Mouse (Mus musculus): ENCODE data around the gene Mia3.

DNA sequence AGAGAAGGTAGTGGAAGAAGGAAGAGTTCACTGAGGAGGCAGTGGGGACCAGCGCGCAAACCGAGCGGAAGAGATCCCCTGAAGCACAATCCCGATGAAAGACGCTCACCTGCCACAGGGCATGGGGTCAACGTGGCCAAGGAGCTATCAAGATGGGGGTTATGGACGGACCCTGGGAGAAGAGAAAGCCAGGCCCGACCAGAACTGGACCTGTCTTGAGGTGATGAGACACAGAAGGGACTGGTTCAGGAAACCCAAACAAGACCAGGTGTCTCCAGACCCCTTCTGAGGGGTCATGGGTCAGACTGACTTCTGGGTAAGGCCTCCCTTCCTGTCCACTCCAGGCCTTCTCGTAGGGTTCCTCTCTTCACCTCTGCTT, 23.5 kb downstream of the Mia3 start:
- TF ChIP-seq POLR2A (IDR thresholded peaks at IDR 0.05; ENCODE audit: borderline replicate concordance, control insufficient read depth, low read depth, low read length) (no peak), CTCF (IDR thresholded peaks at IDR 0.05; ENCODE audit: control insufficient read depth, insufficient read depth, low read length) (no peak)

Data from bone marrow, adult 2 months (tissue).